9 mouse cellular contexts compared by ENCODE assay signal in the genomic region with DNA sequence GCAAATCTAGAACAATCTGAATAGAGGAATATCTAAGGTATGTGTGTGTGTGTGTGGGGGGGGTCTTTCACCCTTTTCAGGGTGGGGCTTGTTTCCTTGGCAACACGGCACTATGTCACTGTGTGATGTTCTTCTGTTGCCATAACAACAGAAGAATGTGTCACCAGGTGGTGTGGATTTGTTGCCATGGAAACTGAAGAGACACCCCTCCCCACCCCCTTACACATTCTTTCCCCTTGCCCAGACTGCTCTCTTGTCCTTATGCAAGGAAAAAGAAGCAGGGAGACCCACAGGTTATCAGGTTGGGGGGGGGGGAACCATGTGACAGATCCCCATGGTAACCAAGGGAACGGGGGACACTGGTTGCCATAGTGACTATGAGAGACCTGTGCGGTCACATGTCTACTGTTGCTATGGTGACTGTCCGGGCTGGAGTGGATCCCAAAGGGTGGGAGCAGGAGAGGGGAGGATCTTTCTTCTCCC. TPM values are rescaled to one million over a fixed set of nuclear protein-coding genes. Genes with fewer than 3 reads are reported as not detected.
DNase-seq lines count a peak whose midpoint lies in the region; ATAC-seq and TF ChIP-seq lines count a peak whose summit lies in the region.
"Had no signal": no experiment of that assay in that cellular context is flagged by ENCODE, and none has a peak within 500 bp of the region (broad histone marks: within the 10 kb centered on the region; RNA-seq: fewer than 3 reads in every experiment).

No protein-coding gene starts in this region.

- 11% methylated on average over 4 of the region's 4 CpGs for WGBS in embryonic facial prominence, embryonic 13.5 days
- WGBS in intestine, embryonic 15.5 days = 33% methylated on average over 4 of the region's 4 CpGs
- WGBS in midbrain, embryonic 10.5 days = 21% methylated on average over 4 of the region's 4 CpGs
- WGBS in stomach, postnatal 0 days = 39% methylated on average over 4 of the region's 4 CpGs

- TF ChIP-seq EP300 in stomach, postnatal 0 days (optimal IDR thresholded peaks at IDR 0.05) = no peak

- peak overlapping the region; percentile 97 for H3K4me3 ChIP-seq in embryonic facial prominence, embryonic 13.5 days
- no peak overlapping the region for H3K4me3 ChIP-seq in intestine, embryonic 15.5 days (replicated peaks)
- peak overlapping the region; percentile 96 for H3K4me3 ChIP-seq in midbrain, embryonic 10.5 days
- H3K4me3 ChIP-seq in stomach, postnatal 0 days (ENCODE audit: low read depth, low read length) = no peak overlapping the region

- peak overlapping the region; percentile 99 for H3K27ac ChIP-seq in embryonic facial prominence, embryonic 13.5 days
- H3K27ac ChIP-seq in intestine, embryonic 15.5 days = 0 out of 2 replicates have a peak overlapping the region, but pooled peaks have one; percentile 48
- peak overlapping the region; percentile 96 for H3K27ac ChIP-seq in midbrain, embryonic 10.5 days (replicated peaks)
- H3K27ac ChIP-seq in stomach, postnatal 0 days (replicated peaks) = 0 out of 2 replicates have a peak overlapping the region, but pooled peaks have one; percentile 49

- TF ChIP-seq CTCF in stomach, postnatal 0 days (IDR thresholded peaks at IDR 0.05; ENCODE audit: low read depth) = no peak

- no peak overlapping the region for H3K9ac ChIP-seq in embryonic facial prominence, embryonic 13.5 days
- no peak overlapping the region for H3K9ac ChIP-seq in intestine, embryonic 15.5 days
- no peak overlapping the region for H3K9ac ChIP-seq in stomach, postnatal 0 days (ENCODE audit: low read length)

- peak; percentile 57 for DNase-seq in ZHBTc4 (ENCODE audit: low read depth, low spot score)
- DNase-seq in midbrain, embryonic 10.5 days (ENCODE audit: low spot score) = peak; percentile 93
- no peak for DNase-seq in stomach, postnatal 0 days (ENCODE audit: low spot score)
- DNase-seq in thymus, postnatal 36 days = no peak
- DNase-seq in ovary, adult 18-20 months (ENCODE audit: low spot score) = no peak
- no peak for DNase-seq in kidney, postnatal 14 days

- H3K4me1 ChIP-seq in embryonic facial prominence, embryonic 13.5 days = peaks cover 75% of the 10 kb centered on the region
- peaks cover 55% of the 10 kb centered on the region for H3K4me1 ChIP-seq in intestine, embryonic 15.5 days (replicated peaks)
- H3K4me1 ChIP-seq in midbrain, embryonic 10.5 days = peaks cover 98% of the 10 kb centered on the region
- peaks cover 6% of the 10 kb centered on the region for H3K4me1 ChIP-seq in stomach, postnatal 0 days (replicated peaks; ENCODE audit: control insufficient read depth, insufficient read depth)

- H3K4me2 ChIP-seq in embryonic facial prominence, embryonic 13.5 days = peak overlapping the region; percentile 78
- no peak overlapping the region for H3K4me2 ChIP-seq in intestine, embryonic 15.5 days (replicated peaks)
- H3K4me2 ChIP-seq in stomach, postnatal 0 days (replicated peaks; ENCODE audit: low read depth) = no peak overlapping the region

- H3K36me3 ChIP-seq in embryonic facial prominence, embryonic 13.5 days = peaks cover 30% of the 10 kb centered on the region
- H3K36me3 ChIP-seq in intestine, embryonic 15.5 days = no peaks in the 10 kb centered on the region
- H3K36me3 ChIP-seq in midbrain, embryonic 10.5 days = peaks cover 6% of the 10 kb centered on the region
- H3K36me3 ChIP-seq in stomach, postnatal 0 days (ENCODE audit: control insufficient read depth, insufficient read depth, low read length) = no peaks in the 10 kb centered on the region

- no peak for ATAC-seq in embryonic facial prominence, embryonic 13.5 days (ENCODE audit: insufficient number of reproducible peaks, insufficient read depth, low FRiP score, low TSS enrichment, low read depth)
- no peak for ATAC-seq in intestine, embryonic 15.5 days
- no peak for ATAC-seq in stomach, postnatal 0 days (ENCODE audit: low FRiP score, low TSS enrichment)

- no peaks in the 10 kb centered on the region for H3K9me3 ChIP-seq in embryonic facial prominence, embryonic 13.5 days
- H3K9me3 ChIP-seq in intestine, embryonic 15.5 days = no peaks in the 10 kb centered on the region
- H3K9me3 ChIP-seq in midbrain, embryonic 10.5 days (replicated peaks) = no peaks in the 10 kb centered on the region
- no peaks in the 10 kb centered on the region for H3K9me3 ChIP-seq in stomach, postnatal 0 days (ENCODE audit: control insufficient read depth, low read length)

- H3K27me3 ChIP-seq in embryonic facial prominence, embryonic 13.5 days = peaks cover 7% of the 10 kb centered on the region
- peaks cover 22% of the 10 kb centered on the region for H3K27me3 ChIP-seq in intestine, embryonic 15.5 days (replicated peaks)
- H3K27me3 ChIP-seq in midbrain, embryonic 10.5 days (ENCODE audit: low read depth, poor library complexity, severe bottlenecking) = peaks cover 28% of the 10 kb centered on the region
- H3K27me3 ChIP-seq in stomach, postnatal 0 days (ENCODE audit: control insufficient read depth, insufficient read depth, low read length) = peaks cover 3% of the 10 kb centered on the region; the same call in 1 of the 2 replicates

RNA-seq across cellular contexts. Expression of gene Cacna1g, which starts 5.4 kb away (rescaled TPM):
- polyA plus RNA-seq in embryonic facial prominence, embryonic 13.5 days (2015; fragmentation: Nextera tagmentation; extraction: Ambion mirVana) = 38.2 and 41.8 TPM in 2 replicates
- 5.2 and 7.9 TPM in 2 replicates for polyA plus RNA-seq in intestine, embryonic 15.5 days (2015; fragmentation: Nextera tagmentation; extraction: Ambion mirVana)
- polyA plus RNA-seq in midbrain, embryonic 10.5 days (2016; fragmentation: Nextera tagmentation; extraction: Ambion mirVana) = 8.1 and 9.1 TPM in 2 replicates
- polyA plus RNA-seq in stomach, postnatal 0 days (2015; fragmentation: Nextera tagmentation; extraction: Ambion mirVana) = 1.8 and 2.0 TPM in 2 replicates

RNA-seq across cellular contexts. Expression of gene Spata20, which starts 17.4 kb away (rescaled TPM):
- polyA plus RNA-seq in embryonic facial prominence, embryonic 13.5 days (2015; fragmentation: Nextera tagmentation; extraction: Ambion mirVana) = 0.25 and 0.99 TPM in 2 replicates
- 0.06 TPM in 1 of 2 replicates, not detected in the other for polyA plus RNA-seq in intestine, embryonic 15.5 days (2015; fragmentation: Nextera tagmentation; extraction: Ambion mirVana)
- polyA plus RNA-seq in midbrain, embryonic 10.5 days (2016; fragmentation: Nextera tagmentation; extraction: Ambion mirVana) = 0.12 TPM in 1 of 2 replicates, not detected in the other
- polyA plus RNA-seq in stomach, postnatal 0 days (2015; fragmentation: Nextera tagmentation; extraction: Ambion mirVana) = 0.05 and 0.18 TPM in 2 replicates
- polyA plus RNA-seq: kidney, postnatal 0 days had no signal

RNA-seq across cellular contexts. Expression of gene Epn3, which starts 31.2 kb away (rescaled TPM):
- polyA plus RNA-seq in embryonic facial prominence, embryonic 13.5 days (2015; fragmentation: Nextera tagmentation; extraction: Ambion mirVana) = 4.2 and 4.9 TPM in 2 replicates
- 2.1 and 3.3 TPM in 2 replicates for polyA plus RNA-seq in intestine, embryonic 15.5 days (2015; fragmentation: Nextera tagmentation; extraction: Ambion mirVana)
- 0.57 and 0.80 TPM in 2 replicates for polyA plus RNA-seq in midbrain, embryonic 10.5 days (2016; fragmentation: Nextera tagmentation; extraction: Ambion mirVana)
- polyA plus RNA-seq in stomach, postnatal 0 days (2015; fragmentation: Nextera tagmentation; extraction: Ambion mirVana) = 53.4 and 60.1 TPM in 2 replicates

RNA-seq across cellular contexts. Expression of gene Mycbpap, which starts 52.9 kb away (rescaled TPM):
- 1.4 and 3.6 TPM in 2 replicates for polyA plus RNA-seq in embryonic facial prominence, embryonic 13.5 days (2015; fragmentation: Nextera tagmentation; extraction: Ambion mirVana)
- polyA plus RNA-seq in intestine, embryonic 15.5 days (2015; fragmentation: Nextera tagmentation; extraction: Ambion mirVana) = 2.0 and 2.2 TPM in 2 replicates
- 2.7 and 2.9 TPM in 2 replicates for polyA plus RNA-seq in midbrain, embryonic 10.5 days (2016; fragmentation: Nextera tagmentation; extraction: Ambion mirVana)
- 1.4 and 1.9 TPM in 2 replicates for polyA plus RNA-seq in stomach, postnatal 0 days (2015; fragmentation: Nextera tagmentation; extraction: Ambion mirVana)

Comparison
In these comparisons a context has a peak if more than half of its experiments do, and no peak if none do; other contexts are left out.
1. DNase-seq: peak in ZHBTc4 (single experiment) and midbrain, embryonic 10.5 days (single experiment); none in stomach, postnatal 0 days (single experiment), thymus, postnatal 36 days (0 of 2), ovary, adult 18-20 months (single experiment) and kidney, postnatal 14 days (single experiment).
2. H3K27ac ChIP-seq: peak in every context shown above with its lines; median percentile 99 in embryonic facial prominence, embryonic 13.5 days; 96 in midbrain, embryonic 10.5 days; 49 in stomach, postnatal 0 days; 48 in intestine, embryonic 15.5 days.
3. H3K4me3 ChIP-seq: peak in embryonic facial prominence, embryonic 13.5 days (single experiment) and midbrain, embryonic 10.5 days (single experiment); none in intestine, embryonic 15.5 days (single experiment) and stomach, postnatal 0 days (single experiment).